Mouse (Mus musculus) liver, adult 2 months (tissue): Measurements from ENCODE around the gene Dmpk. TPM values are rescaled to one million over a fixed set of nuclear protein-coding genes. Genes with fewer than 3 reads are reported as not detected.

Source experiments
- DNase-seq: peaks from one replicate; pipeline ENCODE4 v3.0.0-alpha.2; 2011; ENCODE audit warnings: low read depth, low spot score; ENCODE audit errors: extremely low read depth
- H3K27ac ChIP-seq: fragments of 200-500 bp; replicated peaks from 2 replicates; pipeline ENCODE4 v1.5.1; 2012; ENCODE audit warnings: low read depth, mild to moderate bottlenecking, control low read depth, inconsistent platforms, low read length; ENCODE audit not compliant: insufficient read depth
- H3K27me3 ChIP-seq: fragments of 200-500 bp; 2 replicates; pipeline ENCODE4 v1.6.1; 2012; ENCODE audit warnings: mild to moderate bottlenecking, moderate library complexity, low read length, inconsistent platforms; ENCODE audit not compliant: control insufficient read depth, insufficient read depth
- H3K36me3 ChIP-seq: fragments of 200-500 bp; 2 replicates; pipeline ENCODE4 v1.6.1; 2012; ENCODE audit warnings: low read length, inconsistent platforms; ENCODE audit not compliant: control insufficient read depth, insufficient read depth
- H3K4me1 ChIP-seq: fragments of 200-500 bp; 2 replicates; pipeline ENCODE4 v1.6.1; 2011; ENCODE audit warnings: low read length; ENCODE audit not compliant: control insufficient read depth, insufficient read depth
- H3K4me3 ChIP-seq: fragments of 200-500 bp; 2 replicates; pipeline ENCODE4 v1.5.1; 2011; ENCODE audit warnings: low read depth, mild to moderate bottlenecking, control low read depth, low read length, moderate library complexity; ENCODE audit not compliant: insufficient read depth
- H3K79me2 ChIP-seq: fragments of 200-500 bp; 2 replicates; pipeline ENCODE4 v1.6.1; 2012; ENCODE audit warnings: inconsistent platforms, mild to moderate bottlenecking, low read length, moderate library complexity; ENCODE audit not compliant: control insufficient read depth, insufficient read depth
- H3K9ac ChIP-seq: fragments of 200-500 bp; 2 replicates; pipeline ENCODE4 v1.6.1; 2012; ENCODE audit warnings: low read depth, mild to moderate bottlenecking, control low read depth, inconsistent platforms, low read length
- CTCF ChIP-seq: fragments of 200-500 bp; IDR thresholded peaks from 2 replicates; pipeline ENCODE4 v1.5.1; 2011; ENCODE audit warnings: low read depth, low read length, control low read depth
- POLR2A ChIP-seq: fragments of 200-500 bp; IDR thresholded peaks from 2 replicates; pipeline ENCODE4 v1.6.1; 2011; ENCODE audit warnings: low read length, control low read depth; ENCODE audit not compliant: insufficient read depth; ENCODE audit errors: extremely low read depth
- WGBS: fragments of 180-500 bp; shearing (Covaris S2); methylation state at CpG from one replicate; pipeline ENCODE4 v1.1.7; 2018; 5-methylcytosine and 5-hydroxymethylcytosine counted together
- polyA plus RNA-seq: library from polyadenylated mRNA; depleted of rRNA; stranded (reverse); fragments of >200 nt; gene quantifications from 2 replicates; pipeline ENCODE4 v1.2.3, GENCODE M21; 2012
- total RNA-seq: library from RNA; depleted of rRNA; stranded (reverse); fragments of >200 nt; gene quantifications from 2 replicates; pipeline ENCODE4 v1.2.3, GENCODE M21; 2014

Dmpk gene
- total and polyA plus RNA-seq, 2 experiments = 13.6 to 76.4 TPM

DNA sequence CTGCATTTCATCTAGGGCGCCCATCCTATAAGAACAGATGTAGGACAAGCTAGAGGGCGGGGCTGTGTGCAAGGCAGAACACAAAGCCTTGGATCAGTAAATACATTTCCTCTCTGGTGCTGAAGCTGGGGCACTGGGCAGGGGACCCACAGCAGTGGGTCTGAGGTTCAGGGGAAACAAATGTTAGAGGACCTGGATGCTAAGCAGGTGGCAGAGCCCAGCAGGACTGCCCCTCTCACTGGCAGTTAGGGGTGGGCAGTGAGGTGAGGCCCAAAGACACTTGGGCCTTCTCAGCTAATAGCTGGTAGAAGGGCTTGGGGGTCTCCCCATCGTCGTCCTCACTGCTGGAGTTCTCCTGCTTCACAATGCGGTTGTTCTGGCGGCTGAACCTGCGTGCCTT lies 15.2 kb downstream of the Dmpk start:
- no peak overlapping the region for H3K27ac ChIP-seq
- no peak overlapping the region for H3K9ac ChIP-seq
- no peak for DNase-seq
- TF ChIP-seq POLR2A (no peak), CTCF (no peak)
- H3K27me3 ChIP-seq = no peaks in the 10 kb centered on the region
- no peaks in the 10 kb centered on the region for H3K79me2 ChIP-seq
- 94% methylated on average over 7 of the region's 7 CpGs for WGBS
- peaks cover 2% of the 10 kb centered on the region; the same call in 1 of the 2 replicates for H3K4me1 ChIP-seq
- no peak overlapping the region for H3K4me3 ChIP-seq
- no peaks in the 10 kb centered on the region for H3K36me3 ChIP-seq

DNA sequence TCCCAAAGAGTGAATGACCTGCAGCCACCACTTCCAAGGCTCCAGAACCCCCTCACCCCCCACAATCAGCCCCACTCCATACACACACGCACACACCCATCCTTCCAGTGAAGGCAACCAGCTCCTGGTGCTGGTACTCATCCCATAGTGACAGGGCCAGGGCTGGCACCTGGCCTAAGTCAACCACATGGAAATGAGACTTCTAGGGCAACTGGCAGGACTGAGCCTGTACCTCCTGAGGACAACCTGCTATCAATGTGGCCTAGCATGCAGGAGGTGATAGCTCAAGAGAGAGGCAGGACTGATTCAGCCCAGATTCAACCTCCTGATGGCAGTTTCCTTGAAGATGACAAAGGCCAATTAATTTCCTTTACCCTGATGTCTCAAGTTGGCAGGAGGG lies 16.6 kb downstream of the Dmpk start:
- DNase-seq = peak; percentile 65
- no peaks in the 10 kb centered on the region for H3K36me3 ChIP-seq
- TF ChIP-seq CTCF (no peak), POLR2A (no peak)
- no peak overlapping the region for H3K4me3 ChIP-seq
- 26% methylated on average over 1 of the region's 1 CpGs for WGBS
- no peaks in the 10 kb centered on the region for H3K79me2 ChIP-seq
- H3K9ac ChIP-seq = no peak overlapping the region
- peaks cover under 1% of the 10 kb centered on the region; the same call in 1 of the 2 replicates for H3K4me1 ChIP-seq
- no peak overlapping the region for H3K27ac ChIP-seq
- H3K27me3 ChIP-seq = no peaks in the 10 kb centered on the region

DNA sequence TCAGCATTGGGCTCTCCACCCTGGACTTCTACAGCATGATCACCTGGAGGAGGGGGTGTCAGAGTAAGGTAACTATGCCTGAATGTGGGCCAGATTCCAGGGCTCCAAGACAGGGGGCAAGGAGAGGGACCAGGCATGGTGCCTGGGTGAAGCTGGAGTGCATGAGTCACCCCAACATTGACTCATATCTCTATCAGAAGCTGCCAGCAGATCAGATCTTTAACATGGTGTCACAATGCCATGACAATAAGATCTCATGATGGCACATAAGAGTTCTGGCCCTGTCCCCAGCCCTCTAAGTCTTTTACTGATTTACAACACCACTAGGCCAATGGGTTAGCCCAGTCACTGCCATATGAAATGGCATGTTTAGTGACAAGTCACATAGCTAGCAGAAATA lies 20.1 kb downstream of the Dmpk start:
- H3K27ac ChIP-seq = no peak overlapping the region
- no peak overlapping the region for H3K9ac ChIP-seq
- H3K4me1 ChIP-seq = no peaks in the 10 kb centered on the region
- H3K79me2 ChIP-seq = no peaks in the 10 kb centered on the region
- H3K27me3 ChIP-seq = no peaks in the 10 kb centered on the region
- H3K4me3 ChIP-seq = no peak overlapping the region
- TF ChIP-seq POLR2A (no peak), CTCF (no peak)
- DNase-seq = no peak
- H3K36me3 ChIP-seq = no peaks in the 10 kb centered on the region

DNA sequence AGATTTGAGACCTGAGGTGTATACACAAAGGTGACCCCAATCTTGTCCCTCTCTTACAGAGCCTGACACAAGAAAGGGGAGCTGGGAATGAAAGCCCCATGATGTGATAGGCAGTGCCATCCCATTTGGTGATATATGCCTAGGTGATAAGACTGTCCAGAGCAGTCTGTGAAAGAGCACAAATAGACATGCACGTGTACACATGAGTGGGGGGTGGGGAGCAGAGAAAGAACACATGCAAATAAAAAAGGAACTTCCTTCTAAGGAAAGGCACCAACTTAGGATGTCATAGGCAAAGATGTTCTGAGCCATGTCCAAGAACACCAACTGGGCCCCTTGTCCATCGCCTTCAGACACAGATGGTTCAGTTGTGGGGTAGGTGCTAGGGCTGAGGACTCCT lies 20.8 kb downstream of the Dmpk start:
- WGBS = 86% methylated on average over 2 of the region's 2 CpGs
- no peak for DNase-seq
- no peak overlapping the region for H3K4me3 ChIP-seq
- TF ChIP-seq CTCF (no peak), POLR2A (no peak)
- no peaks in the 10 kb centered on the region for H3K27me3 ChIP-seq
- H3K9ac ChIP-seq = no peak overlapping the region
- H3K36me3 ChIP-seq = no peaks in the 10 kb centered on the region
- no peaks in the 10 kb centered on the region for H3K4me1 ChIP-seq
- H3K27ac ChIP-seq = no peak overlapping the region
- H3K79me2 ChIP-seq = no peaks in the 10 kb centered on the region

DNA sequence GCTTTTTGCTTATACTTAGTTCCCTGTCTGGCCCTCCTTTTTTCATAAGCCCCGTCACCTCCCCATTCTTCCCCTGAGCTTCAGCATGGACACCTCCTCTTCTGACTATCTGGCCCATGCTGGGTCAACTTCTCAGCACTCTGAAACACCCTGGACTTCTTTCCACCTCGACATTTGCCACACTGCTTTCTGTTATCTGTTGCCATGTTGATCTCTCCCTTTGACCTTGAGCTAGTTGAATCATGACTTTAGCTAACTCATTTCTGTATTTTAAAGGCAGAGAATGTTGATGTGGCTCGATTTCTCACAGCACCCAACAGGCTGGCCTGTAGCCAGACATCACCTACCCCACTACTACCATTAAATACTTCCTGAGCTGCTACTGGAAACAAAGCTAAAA lies 23.8 kb downstream of the Dmpk start:
- Histone ChIP-seq H3K27me3 (no peaks in the 10 kb centered on the region), H3K9ac (no peak overlapping the region), H3K4me1 (no peaks in the 10 kb centered on the region), H3K4me3 (no peak overlapping the region), H3K36me3 (no peaks in the 10 kb centered on the region), H3K79me2 (no peaks in the 10 kb centered on the region), H3K27ac (no peak overlapping the region)
- WGBS = 37% methylated on average over 3 of the region's 3 CpGs
- no peak for TF ChIP-seq CTCF
- no peak for TF ChIP-seq POLR2A
- no peak for DNase-seq

DNA sequence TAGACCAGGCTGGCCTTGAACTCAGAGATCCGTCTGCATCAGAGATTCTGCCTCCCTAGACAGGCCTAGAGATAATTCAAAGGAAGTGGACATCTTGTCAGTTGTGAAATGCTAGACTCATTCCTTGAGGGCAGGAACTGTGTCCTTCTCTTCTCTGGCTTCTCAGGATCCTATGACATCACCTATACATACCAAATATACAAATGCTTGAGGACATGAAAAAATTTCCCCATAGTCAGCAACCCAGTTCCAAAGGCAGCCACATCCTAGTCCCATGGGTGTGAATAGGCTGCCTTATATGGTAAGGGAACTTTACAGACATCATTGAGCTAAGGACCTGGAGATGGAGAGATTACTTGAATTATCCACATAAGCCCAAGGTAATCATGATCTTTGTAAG lies 25.9 kb downstream of the Dmpk start:
- Histone ChIP-seq H3K27me3 (no peaks in the 10 kb centered on the region), H3K27ac (no peak overlapping the region), H3K79me2 (no peaks in the 10 kb centered on the region), H3K4me1 (no peaks in the 10 kb centered on the region), H3K9ac (no peak overlapping the region), H3K36me3 (no peaks in the 10 kb centered on the region), H3K4me3 (no peak overlapping the region)
- TF ChIP-seq CTCF (no peak), POLR2A (no peak)
- WGBS = 89% methylated on average over 1 of the region's 1 CpGs
- no peak for DNase-seq
